Mouse (Mus musculus): ENCODE data around the gene Emilin2.

GRCm38 (mm10) chr17:71311340-71312171 lies at the start of gene Emilin2:
- no peak for TF ChIP-seq POLR2A (IDR thresholded peaks at IDR 0.05; ENCODE audit: insufficient read depth, low read depth, low read length)
- TF ChIP-seq CTCF (IDR thresholded peaks at IDR 0.05; ENCODE audit: insufficient read depth, low read depth, low read length), result no peak

Data from olfactory bulb, adult 2 months (tissue).